Comparison of ENCODE assay signal across 1 mouse cellular context in the genomic region with DNA sequence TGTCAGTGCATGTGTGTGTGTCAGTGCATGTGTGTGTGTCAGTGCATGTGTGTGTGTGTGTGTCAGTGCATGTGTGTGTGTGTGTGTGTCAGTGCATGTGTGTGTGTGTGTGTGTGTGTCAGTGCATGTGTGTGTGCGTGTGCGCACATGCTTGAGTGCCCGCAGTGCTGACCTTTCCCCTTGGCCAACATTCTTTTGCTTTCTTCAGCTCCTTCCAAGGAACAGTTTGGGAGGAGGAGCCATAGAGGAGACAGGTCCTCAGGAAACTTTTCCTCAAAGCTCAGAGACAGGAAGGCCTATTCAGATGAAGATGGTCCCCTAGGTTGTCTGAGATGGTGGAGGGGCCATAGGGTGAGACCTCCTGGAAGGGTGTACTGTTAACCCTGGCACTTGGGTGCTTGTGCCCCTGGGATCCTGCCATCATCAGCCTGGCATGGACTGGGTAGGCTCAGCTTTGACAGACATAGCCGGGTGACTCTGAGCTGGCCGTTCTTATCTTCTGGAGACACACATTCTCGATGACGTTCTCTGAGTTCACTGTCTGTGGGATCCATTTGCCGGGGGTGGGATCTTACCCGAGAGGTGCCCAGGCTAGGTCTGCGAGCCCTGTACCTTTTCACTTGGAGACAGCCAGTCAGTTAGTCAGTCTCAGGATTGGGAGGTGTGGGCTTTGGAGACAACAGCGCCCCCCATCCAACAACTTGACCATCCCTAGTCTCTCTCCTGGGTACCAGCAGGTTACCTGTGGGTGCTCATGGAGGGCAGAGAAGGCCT.
TF ChIP-seq lines count a peak whose summit lies in the region.

No protein-coding gene starts in this region.

TF ChIP-seq in MEL, 35 proteins besides CTCF, POLR2A, EP300 and RAD21 (continued from another document):
- TF ChIP-seq GATA1 (IDR thresholded peaks at IDR 0.05; ENCODE audit: low read depth, low read length) (peak; percentile 61), POLR2AphosphoS5 (IDR thresholded peaks at IDR 0.05; ENCODE audit: borderline replicate concordance, low read depth, low read length) (no peak), ZMIZ1 (IDR thresholded peaks at IDR 0.05; ENCODE audit: low read depth, low read length) (no peak), BHLHE40 (IDR thresholded peaks at IDR 0.05; ENCODE audit: borderline replicate concordance, low read depth, low read length) (peak; percentile 15; the same call in 1 of the 2 replicates), USF1 (IDR thresholded peaks at IDR 0.05; ENCODE audit: low read depth, low read length) (no peak), TCF12 (IDR thresholded peaks at IDR 0.05; ENCODE audit: low read depth, low read length) (peak; percentile 35; the same call in 1 of the 2 replicates), HCFC1 (IDR thresholded peaks at IDR 0.05; ENCODE audit: low read depth, low read length) (no peak), NRF1 (IDR thresholded peaks at IDR 0.05; ENCODE audit: insufficient read depth, low read depth, low read length, poor library complexity, severe bottlenecking) (no peak), ZC3H11A (IDR thresholded peaks at IDR 0.05; ENCODE audit: low read depth, low read length) (no peak), MYC (IDR thresholded peaks at IDR 0.05; ENCODE audit: low read depth, low read length) (no peak), CHD1 (IDR thresholded peaks at IDR 0.05; ENCODE audit: low read depth, low read length) (no peak), ETS1 (IDR thresholded peaks at IDR 0.05; ENCODE audit: low read depth, low read length) (peak; percentile 58)
TF ChIP-seq in MEL: peak in this region for 7.
